Mouse (Mus musculus) hindbrain, embryonic 15.5 days (tissue): ENCODE data around the gene Gm10643. TPM values are rescaled to one million over a fixed set of nuclear protein-coding genes. Genes with fewer than 3 reads are reported as not detected.

Source experiments
- ATAC-seq: fragments of 200-750 bp; cut with Nextera tagmentation; 2 replicates; pipeline ENCODE4 v1.8.0; 2017; ENCODE audit warnings: low read depth, moderate number of reproducible peaks, moderate TSS enrichment; ENCODE audit not compliant: low FRiP score
- H3K27ac ChIP-seq: fragments of 300-500 bp; sonication (generic); replicated peaks from 2 replicates; pipeline ENCODE4 v1.5.1; 2015; ENCODE audit warnings: mild to moderate bottlenecking, inconsistent platforms
- H3K27me3 ChIP-seq: fragments of 300-500 bp; sonication (generic); 2 replicates; pipeline ENCODE4 v1.6.1; 2015; ENCODE audit warnings: control low read depth, inconsistent platforms
- H3K36me3 ChIP-seq: fragments of 300-500 bp; sonication (generic); 2 replicates; pipeline ENCODE4 v1.6.1; 2015; ENCODE audit warnings: control low read depth, inconsistent platforms
- H3K4me1 ChIP-seq: fragments of 300-500 bp; sonication (generic); replicated peaks from 2 replicates; pipeline ENCODE4 v1.6.1; 2015; ENCODE audit warnings: control low read depth, inconsistent platforms
- H3K4me2 ChIP-seq: fragments of 300-500 bp; sonication (generic); 2 replicates; pipeline ENCODE4 v1.6.1; 2015; ENCODE audit warnings: moderate library complexity, mild to moderate bottlenecking, inconsistent platforms
- H3K4me3 ChIP-seq: fragments of 300-500 bp; sonication (generic); 2 replicates; pipeline ENCODE4 v1.5.1; 2015; ENCODE audit warnings: mild to moderate bottlenecking, inconsistent platforms
- H3K9ac ChIP-seq: fragments of 300-500 bp; sonication (generic); 2 replicates; pipeline ENCODE4 v1.6.1; 2015; ENCODE audit warnings: inconsistent platforms
- H3K9me3 ChIP-seq: fragments of 300-500 bp; sonication (generic); 2 replicates; pipeline ENCODE4 v1.6.1; 2016; ENCODE audit warnings: control low read depth, inconsistent platforms
- WGBS: fragments of 180-500 bp; shearing (Covaris S2); methylation state at CpG from one replicate; pipeline ENCODE4 v1.1.7; 2015; 5-methylcytosine and 5-hydroxymethylcytosine counted together
- polyA plus RNA-seq: library from polyadenylated mRNA; unstranded; fragments of >200 nt; fragmentation: Nextera tagmentation; extraction: Ambion mirVana; gene quantifications from 2 replicates; pipeline ENCODE4 v1.2.1, GENCODE M21; 2015

Gm10643 gene
- polyA plus RNA-seq = 0.92 and 1.4 TPM in 2 replicates

- WGBS = 89% methylated on average over 1 of the region's 1 CpGs
- Histone ChIP-seq H3K27me3 (no peaks in the 10 kb centered on the region), H3K27ac (peak within 1 kb of the TSS; percentile 81), H3K4me2 (peak within 1 kb of the TSS; percentile 87), H3K4me3 (peak within 1 kb of the TSS; percentile 78), H3K36me3 (no peaks in the 10 kb centered on the region), H3K4me1 (peaks cover 34% of the 10 kb centered on the region), H3K9me3 (no peaks in the 10 kb centered on the region), H3K9ac (peak within 1 kb of the TSS; percentile 77)
- no peak for ATAC-seq
Measured at GRCm38 (mm10) chr8:84065037-84065436, at the start of gene Gm10643. TSS of gene Gm10643 (minus strand) at chr8:84065137.

- Histone ChIP-seq H3K4me3 (no peak overlapping the region), H3K4me2 (no peak overlapping the region), H3K27ac (no peak overlapping the region), H3K27me3 (no peaks in the 10 kb centered on the region), H3K9me3 (no peaks in the 10 kb centered on the region), H3K4me1 (peaks cover 35% of the 10 kb centered on the region), H3K36me3 (no peaks in the 10 kb centered on the region), H3K9ac (no peak overlapping the region)
- no peak for ATAC-seq
- WGBS = 97% methylated on average over 6 of the region's 6 CpGs
Measured at GRCm38 (mm10) chr8:84106216-84107040, 41.5 kb upstream of the Gm10643 start.

- Histone ChIP-seq H3K27ac (peak overlapping the region; percentile 84), H3K9me3 (no peaks in the 10 kb centered on the region), H3K4me1 (peaks cover 39% of the 10 kb centered on the region), H3K4me2 (peak overlapping the region; percentile 58), H3K36me3 (no peaks in the 10 kb centered on the region), H3K27me3 (no peaks in the 10 kb centered on the region), H3K4me3 (no peak overlapping the region), H3K9ac (peak overlapping the region; percentile 38; the same call in 1 of the 2 replicates)
- ATAC-seq = no peak
- WGBS = 75% methylated on average over 2 of the region's 2 CpGs
Measured at GRCm38 (mm10) chr8:84105676-84106075, 40.7 kb upstream of the Gm10643 start.

GRCm38 (mm10) chr8:84104697-84105609, 40.0 kb upstream of the Gm10643 start, which contains the start of gene Dcaf15:
TSS of gene Dcaf15 (minus strand) at chr8:84104768.
- 6% methylated on average over 42 of the region's 42 CpGs for WGBS
- H3K9ac ChIP-seq = peak within 1 kb of the TSS; percentile 60
- no peaks in the 10 kb centered on the region for H3K9me3 ChIP-seq
- peak; percentile 97 for ATAC-seq
- peak within 1 kb of the TSS; percentile 53 for H3K4me3 ChIP-seq
- H3K4me2 ChIP-seq = peak within 1 kb of the TSS; percentile 70
- no peaks in the 10 kb centered on the region for H3K36me3 ChIP-seq
- peaks cover 39% of the 10 kb centered on the region for H3K4me1 ChIP-seq
- no peaks in the 10 kb centered on the region for H3K27me3 ChIP-seq
- peak within 1 kb of the TSS; percentile 93 for H3K27ac ChIP-seq

GRCm38 (mm10) chr8:84104221-84104620, 39.3 kb upstream of the Gm10643 start:
- Histone ChIP-seq H3K4me1 (peaks cover 39% of the 10 kb centered on the region), H3K4me2 (peak overlapping the region; percentile 70), H3K27ac (peak overlapping the region; percentile 93), H3K9ac (peak overlapping the region; percentile 60), H3K36me3 (0 out of 2 replicates have a peak, but pooled peaks cover 2% of the 10 kb centered on the region), H3K9me3 (no peaks in the 10 kb centered on the region), H3K4me3 (peak overlapping the region; percentile 53), H3K27me3 (no peaks in the 10 kb centered on the region)
- ATAC-seq = peak; percentile 80
- 0% methylated on average over 22 of the region's 29 CpGs for WGBS

- Histone ChIP-seq H3K36me3 (0 out of 2 replicates have a peak, but pooled peaks cover 7% of the 10 kb centered on the region), H3K9ac (peak overlapping the region; percentile 60), H3K4me1 (peaks cover 39% of the 10 kb centered on the region), H3K27me3 (no peaks in the 10 kb centered on the region), H3K9me3 (no peaks in the 10 kb centered on the region), H3K4me3 (peak overlapping the region; percentile 53), H3K4me2 (peak overlapping the region; percentile 70), H3K27ac (peak overlapping the region; percentile 93)
- WGBS = 41% methylated on average over 3 of the region's 3 CpGs
- no peak for ATAC-seq
Measured at GRCm38 (mm10) chr8:84103601-84104000, 38.7 kb upstream of the Gm10643 start.

GRCm38 (mm10) chr8:84101476-84102270, 36.7 kb upstream of the Gm10643 start:
- no peak for ATAC-seq
- H3K9ac ChIP-seq = no peak overlapping the region
- H3K4me1 ChIP-seq = peaks cover 39% of the 10 kb centered on the region
- no peak overlapping the region for H3K4me2 ChIP-seq
- H3K27ac ChIP-seq = no peak overlapping the region
- 92% methylated on average over 25 of the region's 25 CpGs for WGBS
- H3K36me3 ChIP-seq = peaks cover 23% of the 10 kb centered on the region
- no peak overlapping the region for H3K4me3 ChIP-seq
- H3K27me3 ChIP-seq = no peaks in the 10 kb centered on the region
- no peaks in the 10 kb centered on the region for H3K9me3 ChIP-seq

GRCm38 (mm10) chr8:84098376-84098775, 33.4 kb upstream of the Gm10643 start:
- Histone ChIP-seq H3K36me3 (peaks cover 50% of the 10 kb centered on the region), H3K9me3 (no peaks in the 10 kb centered on the region), H3K27me3 (no peaks in the 10 kb centered on the region), H3K4me3 (no peak overlapping the region), H3K4me1 (peaks cover 24% of the 10 kb centered on the region), H3K9ac (no peak overlapping the region), H3K27ac (no peak overlapping the region), H3K4me2 (no peak overlapping the region)
- WGBS = 94% methylated on average over 7 of the region's 7 CpGs
- no peak for ATAC-seq

GRCm38 (mm10) chr8:84096061-84096460, 31.1 kb upstream of the Gm10643 start:
- no peak overlapping the region for H3K27ac ChIP-seq
- H3K4me2 ChIP-seq = no peak overlapping the region
- H3K9ac ChIP-seq = no peak overlapping the region
- WGBS = 79% methylated on average over 8 of the region's 8 CpGs
- no peak for ATAC-seq
- H3K9me3 ChIP-seq = no peaks in the 10 kb centered on the region
- no peak overlapping the region for H3K4me3 ChIP-seq
- no peaks in the 10 kb centered on the region for H3K27me3 ChIP-seq
- H3K36me3 ChIP-seq = peaks cover 66% of the 10 kb centered on the region
- 0 out of 2 replicates have a peak, but pooled peaks cover under 1% of the 10 kb centered on the region for H3K4me1 ChIP-seq

GRCm38 (mm10) chr8:84090585-84090984, 25.6 kb upstream of the Gm10643 start:
- ATAC-seq = no peak
- WGBS = 88% methylated on average over 8 of the region's 8 CpGs
- Histone ChIP-seq H3K4me1 (no peaks in the 10 kb centered on the region), H3K4me2 (no peak overlapping the region), H3K4me3 (no peak overlapping the region), H3K9me3 (no peaks in the 10 kb centered on the region), H3K9ac (no peak overlapping the region), H3K36me3 (peaks cover 58% of the 10 kb centered on the region), H3K27me3 (no peaks in the 10 kb centered on the region), H3K27ac (no peak overlapping the region)

- Histone ChIP-seq H3K4me2 (no peak overlapping the region), H3K9ac (no peak overlapping the region), H3K27me3 (no peaks in the 10 kb centered on the region), H3K4me3 (no peak overlapping the region), H3K36me3 (peaks cover 50% of the 10 kb centered on the region), H3K27ac (no peak overlapping the region), H3K4me1 (no peaks in the 10 kb centered on the region), H3K9me3 (no peaks in the 10 kb centered on the region)
- 85% methylated on average over 9 of the region's 9 CpGs for WGBS
- ATAC-seq = no peak
Measured at GRCm38 (mm10) chr8:84089277-84089676, 24.3 kb upstream of the Gm10643 start.
